Mouse (Mus musculus): ENCODE data around the gene Slc40a1.

Slc40a1 gene

DNA sequence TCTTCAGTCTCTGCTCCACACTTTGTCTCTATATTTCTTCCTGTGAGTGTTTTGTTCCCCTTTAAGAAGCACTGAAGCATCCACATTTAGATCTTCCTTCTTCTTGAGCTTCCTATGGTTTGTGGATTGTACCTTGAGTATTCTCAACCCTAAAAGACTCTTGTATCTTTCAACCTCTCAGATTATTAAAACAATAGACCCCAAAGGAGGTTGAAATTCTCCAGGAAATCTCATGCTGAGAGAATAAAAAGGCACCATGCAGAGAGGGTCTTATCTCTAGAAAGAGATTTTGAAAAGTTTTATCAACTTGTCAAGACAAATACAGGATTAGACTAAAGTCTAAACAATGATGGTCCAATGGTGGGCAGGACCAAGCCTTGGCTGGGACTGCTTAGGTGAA, 42.9 kb downstream of the Slc40a1 start:
- in situ Hi-C loops (cut with MboI, MseI): no loop called here

GRCm38 (mm10) chr1:45882076-45882475, 44.2 kb downstream of the Slc40a1 start:
- in situ Hi-C loops (cut with MboI, MseI): no loop called here

DNA sequence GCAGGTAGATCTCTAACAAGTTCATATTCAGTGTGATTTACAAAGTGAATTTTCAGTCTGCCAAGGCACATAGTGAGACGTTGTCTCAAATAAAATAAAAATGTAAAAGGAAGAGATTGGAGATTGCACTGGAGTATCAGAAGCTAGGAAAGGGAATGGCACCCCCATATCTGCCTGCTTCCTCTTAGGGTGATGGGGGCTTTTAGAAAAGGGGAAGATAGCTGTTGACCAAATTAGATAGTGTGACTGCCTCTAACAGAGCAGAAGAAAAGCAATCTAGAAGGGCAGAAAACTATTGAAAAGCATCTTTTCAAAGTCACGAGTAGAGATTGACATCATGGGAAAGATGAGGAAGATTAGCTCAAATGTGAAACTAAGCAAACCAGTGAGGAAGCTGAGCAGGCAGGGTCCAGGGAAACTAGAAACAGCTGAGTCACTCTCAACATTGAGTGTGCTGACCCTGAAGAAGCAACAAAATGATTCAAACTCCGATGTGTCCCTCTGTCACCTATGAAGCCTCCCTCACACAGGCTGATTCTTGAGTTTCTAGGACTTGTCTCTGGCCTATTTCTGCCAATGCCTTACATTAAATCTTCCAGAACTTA, 45.0 kb downstream of the Slc40a1 start:
- in situ Hi-C loops (cut with MboI, MseI): no loop called here

DNA sequence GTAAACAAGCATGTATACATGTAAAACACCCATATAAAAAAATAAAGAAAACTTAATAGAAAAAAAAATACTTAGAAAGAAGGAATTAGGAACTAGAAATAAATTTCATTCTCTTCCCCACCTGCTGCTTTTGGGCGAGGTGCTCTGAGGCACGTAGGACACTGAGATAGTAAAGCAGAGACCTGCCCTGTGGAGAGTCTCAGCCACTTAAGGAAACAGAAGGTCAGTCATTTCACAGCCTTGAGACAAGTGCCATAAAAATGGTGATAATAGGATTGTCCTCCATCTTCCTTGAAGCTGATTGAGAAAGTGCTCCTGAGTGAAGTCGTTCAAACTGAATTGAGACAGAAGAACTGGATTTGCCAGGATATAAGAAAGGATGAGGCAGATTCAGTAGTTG, 48.9 kb downstream of the Slc40a1 start:
- in situ Hi-C loops (cut with MboI, MseI): no loop called here

DNA sequence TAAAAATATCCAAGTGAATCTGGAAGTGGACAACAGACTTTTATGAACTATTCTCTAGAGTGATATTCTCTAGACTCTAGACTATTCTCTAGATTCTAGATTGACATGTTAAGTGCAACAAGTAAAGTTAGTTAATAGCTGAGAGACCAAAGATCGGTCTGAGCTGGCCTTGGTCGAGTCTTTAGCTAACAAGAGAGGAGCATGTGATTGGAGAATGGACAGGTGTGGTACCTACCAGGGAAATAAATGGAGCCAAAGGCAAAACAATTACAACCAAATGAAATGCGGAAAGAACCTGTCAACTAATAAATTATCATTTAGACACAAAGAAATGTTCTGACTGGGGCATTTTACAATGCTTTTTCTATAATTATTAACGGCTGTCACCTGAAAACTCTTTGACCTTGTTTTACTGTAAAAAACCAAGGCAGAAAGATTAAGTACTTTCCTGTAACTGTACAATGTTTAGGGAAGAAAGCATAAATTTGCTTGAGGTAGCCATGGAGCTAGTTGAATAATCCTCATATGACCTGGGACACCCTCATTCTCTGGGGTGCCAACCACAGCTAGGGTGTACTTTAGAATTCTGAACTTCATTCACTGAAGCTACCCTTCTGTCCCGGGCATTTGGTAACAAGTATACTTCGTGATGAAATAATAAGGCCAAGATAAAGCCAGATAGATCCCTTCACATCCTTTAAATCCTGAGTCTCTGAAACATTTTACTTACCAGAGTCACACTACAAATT, 49.7 kb downstream of the Slc40a1 start:
- in situ Hi-C loops (cut with MboI, MseI): no loop called here

DNA sequence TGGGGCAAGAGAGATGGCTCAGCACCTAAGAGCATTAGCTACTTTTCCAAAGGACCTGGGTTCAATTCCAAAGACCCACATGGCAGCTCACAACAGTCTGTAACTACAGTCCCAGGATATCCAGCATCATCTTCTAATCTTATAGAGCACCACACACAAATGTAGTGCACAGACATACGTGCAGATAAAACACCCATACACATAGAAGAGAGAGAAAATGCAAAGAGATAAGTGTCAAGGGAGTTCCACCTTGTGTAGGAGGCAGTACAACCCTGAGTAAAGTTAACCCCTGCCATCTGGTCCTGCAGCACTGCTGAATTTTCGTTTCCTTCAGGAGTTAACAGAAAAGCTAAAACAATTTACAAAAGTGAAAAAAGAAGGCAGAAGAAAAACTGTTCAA, 50.7 kb downstream of the Slc40a1 start:
- in situ Hi-C loops (cut with MboI, MseI): no loop called here

- in situ Hi-C loops (cut with MboI, MseI): no loop called here
Observed at GRCm38 (mm10) chr1:45873250-45873649, 53.1 kb downstream of the Slc40a1 start.

DNA sequence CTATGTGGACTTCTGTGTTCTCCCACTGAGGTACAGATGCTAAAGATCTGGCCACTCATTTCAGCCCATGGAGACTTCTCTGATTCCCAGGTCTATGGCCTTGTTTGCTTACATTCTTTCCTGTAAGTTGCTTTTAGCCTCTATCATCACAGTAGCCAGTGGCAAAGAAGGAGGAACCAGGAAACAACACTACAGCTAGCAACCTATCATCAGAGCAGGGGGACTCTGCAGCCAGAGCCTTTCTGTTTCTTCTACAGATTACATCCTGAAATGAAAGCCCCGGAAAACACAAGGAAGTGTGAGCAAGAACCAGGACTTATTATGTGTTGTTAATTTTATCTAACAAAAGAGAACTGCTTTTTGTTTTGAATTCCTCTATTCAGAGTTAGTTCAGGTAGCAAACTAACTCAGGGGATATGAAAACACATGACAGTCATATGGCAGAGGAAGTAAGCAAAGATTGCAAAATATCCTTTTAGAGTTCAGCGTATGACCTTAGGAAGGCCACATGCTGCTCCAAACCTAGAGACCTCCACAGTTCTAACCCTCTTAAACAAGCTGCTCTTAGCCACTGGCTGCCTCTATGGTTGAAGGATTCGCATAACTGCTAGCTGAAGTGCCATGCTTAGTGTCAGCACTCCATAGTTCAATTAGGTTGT, 57.7 kb downstream of the Slc40a1 start:
- in situ Hi-C loops (cut with MboI, MseI): no loop called here

GRCm38 (mm10) chr1:45868050-45868449, 58.3 kb downstream of the Slc40a1 start:
- in situ Hi-C loops (cut with MboI, MseI): no loop called here

- in situ Hi-C loops (cut with MboI, MseI): no loop called here
Observed at GRCm38 (mm10) chr1:45866288-45867018, 59.9 kb downstream of the Slc40a1 start.

- in situ Hi-C loops (cut with MboI, MseI): no loop called here
Observed at GRCm38 (mm10) chr1:45865727-45866126, 60.6 kb downstream of the Slc40a1 start.

DNA sequence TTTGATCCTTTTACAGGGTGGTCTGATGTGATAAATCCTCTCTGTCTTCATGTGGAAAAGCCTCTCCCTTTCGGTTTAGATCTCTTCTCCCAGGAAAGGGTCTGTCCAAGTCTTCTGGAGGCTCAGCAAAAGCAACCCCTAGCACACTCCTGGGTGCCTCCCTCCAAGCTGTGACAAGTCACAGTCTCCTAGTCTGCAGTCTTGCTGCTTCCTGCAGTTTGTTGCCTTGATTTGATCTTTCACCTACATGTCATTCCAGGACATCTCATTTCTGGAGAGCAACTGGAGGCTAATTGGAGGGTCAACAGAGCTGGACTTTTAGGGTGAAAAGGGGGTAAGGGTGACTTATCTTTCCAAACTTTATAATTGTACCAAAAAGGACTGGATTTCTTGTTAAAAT, 61.0 kb downstream of the Slc40a1 start:
- in situ Hi-C loops (cut with MboI, MseI): no loop called here

GRCm38 (mm10) chr1:45864564-45865014, 61.7 kb downstream of the Slc40a1 start:
- in situ Hi-C loops (cut with MboI, MseI): no loop called here

DNA sequence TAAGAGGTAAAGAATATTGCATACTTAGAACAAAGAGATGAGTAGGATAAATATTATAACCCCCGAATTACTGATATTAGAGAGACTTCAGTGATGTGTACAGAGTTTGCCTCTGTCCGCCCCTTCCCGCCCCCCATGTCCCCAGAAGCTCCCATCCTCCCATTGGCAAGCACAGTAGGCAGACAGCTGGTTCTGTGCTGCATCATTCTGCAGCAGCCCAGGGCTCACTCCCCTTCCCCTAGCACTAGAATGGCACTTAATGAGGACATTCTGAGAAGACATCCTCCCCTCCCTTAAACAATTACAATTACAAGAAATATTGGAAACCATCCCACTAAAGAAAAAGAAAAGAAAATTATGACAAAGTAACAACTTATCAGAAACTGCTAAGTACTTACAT, 62.7 kb downstream of the Slc40a1 start:
- in situ Hi-C loops (cut with MboI, MseI): no loop called here

GRCm38 (mm10) chr1:45861162-45861561, 65.2 kb downstream of the Slc40a1 start:
- in situ Hi-C loops (cut with MboI, MseI): no loop called here

GRCm38 (mm10) chr1:45860349-45860748, 66.0 kb downstream of the Slc40a1 start:
- in situ Hi-C loops (cut with MboI, MseI): no loop called here
